Mouse (Mus musculus) left cerebral cortex, adult 11 months (tissue): ENCODE data around the gene Dmrt1.

ENCODE experiments used
- DNase-seq: peaks from one replicate; pipeline ENCODE4 v3.0.0; 2022; ENCODE audit warnings: low spot score

Dmrt1 gene

DNA sequence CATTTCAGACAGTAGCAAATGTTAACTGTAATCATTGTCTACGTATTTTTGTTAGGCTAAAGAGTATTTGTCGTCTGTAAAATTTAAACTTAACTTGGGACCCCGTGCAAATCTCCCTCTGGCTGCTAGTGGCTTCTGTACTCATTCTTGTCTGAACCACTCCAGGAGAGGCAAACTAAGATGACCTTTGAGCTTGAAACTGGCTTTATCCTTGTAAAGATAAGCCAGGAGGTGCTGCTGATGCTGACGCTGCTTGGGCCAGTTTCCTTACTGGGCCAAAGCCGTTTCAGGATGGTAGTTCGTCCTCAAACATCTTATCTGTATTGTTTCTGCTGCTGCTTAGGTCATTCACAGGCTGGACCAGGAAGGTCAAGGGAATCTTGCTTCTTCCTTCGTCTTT is 64.4 kb downstream of the Dmrt1 start:
- DNase-seq: no peak

DNA sequence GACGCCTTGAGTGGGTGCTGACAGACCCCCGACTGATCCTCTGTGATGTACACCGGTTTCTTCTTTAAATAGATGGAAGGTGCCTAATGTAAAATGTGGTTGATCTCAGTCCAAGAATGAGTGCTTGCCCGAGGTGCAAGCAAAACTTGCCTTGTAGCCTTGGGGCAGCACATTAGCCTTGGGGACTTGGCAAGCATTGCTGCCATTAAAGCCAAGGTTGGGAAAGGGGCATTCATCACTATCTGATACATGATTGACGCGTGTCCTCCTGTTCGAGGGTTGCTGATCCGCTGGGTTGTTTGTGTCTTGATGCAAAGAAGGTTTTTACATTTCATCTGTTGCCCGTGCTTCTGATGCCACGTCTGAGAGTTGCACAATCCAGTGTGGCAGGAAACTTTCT is 69.0 kb downstream of the Dmrt1 start:
- no peak for DNase-seq

GRCm38 (mm10) chr19:25574981-25575814 is 69.8 kb downstream of the Dmrt1 start:
- no peak for DNase-seq

- DNase-seq: no peak
Observed at GRCm38 (mm10) chr19:25578358-25578757, 72.9 kb downstream of the Dmrt1 start.

DNA sequence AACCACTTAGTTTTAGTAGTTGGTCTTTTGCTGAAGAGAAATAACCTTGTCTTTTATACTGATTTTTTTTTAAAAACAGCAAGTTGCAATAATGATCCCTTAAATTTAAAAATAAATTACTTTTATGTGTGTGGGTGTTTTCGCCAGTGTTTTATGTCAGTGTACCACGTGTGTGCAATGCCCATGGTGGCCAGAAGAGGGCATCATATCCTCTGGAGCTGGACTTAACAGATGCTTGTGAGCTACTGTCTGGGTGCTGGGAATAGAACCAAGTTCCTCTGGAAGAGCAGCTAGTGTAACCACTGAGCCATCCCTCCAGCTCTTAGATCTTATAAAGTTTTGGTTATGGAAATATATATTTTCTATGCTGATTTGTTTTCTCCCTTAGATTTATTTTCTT is 74.0 kb downstream of the Dmrt1 start:
- no peak for DNase-seq

DNA sequence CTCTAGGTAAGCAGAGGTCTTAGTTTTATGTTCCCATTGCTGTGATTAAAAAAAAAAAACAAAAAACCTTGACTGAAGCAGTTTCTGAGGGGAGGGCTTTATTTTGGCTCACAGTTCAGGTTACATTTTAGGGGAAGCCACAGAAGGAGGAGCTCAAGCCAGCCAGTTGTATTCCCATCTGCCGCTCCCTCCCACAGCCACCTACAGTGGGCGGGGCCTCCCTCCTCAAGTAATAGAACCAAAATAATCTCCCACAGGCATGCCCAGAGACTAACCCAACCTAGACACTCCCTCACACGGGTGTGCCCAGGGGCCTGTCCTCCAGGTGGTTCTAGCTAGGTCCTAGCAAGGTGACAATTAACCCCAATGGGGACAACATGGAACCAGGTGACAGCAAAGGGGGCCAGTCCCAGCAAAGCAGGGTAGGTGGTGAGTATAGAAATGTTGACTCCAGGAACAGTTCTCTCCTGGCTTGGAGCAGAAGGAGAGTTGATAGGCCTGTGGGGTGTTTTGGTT is 92.4 kb downstream of the Dmrt1 start:
- DNase-seq: no peak

GRCm38 (mm10) chr19:25598626-25599025 is 93.2 kb downstream of the Dmrt1 start:
- no peak for DNase-seq

DNA sequence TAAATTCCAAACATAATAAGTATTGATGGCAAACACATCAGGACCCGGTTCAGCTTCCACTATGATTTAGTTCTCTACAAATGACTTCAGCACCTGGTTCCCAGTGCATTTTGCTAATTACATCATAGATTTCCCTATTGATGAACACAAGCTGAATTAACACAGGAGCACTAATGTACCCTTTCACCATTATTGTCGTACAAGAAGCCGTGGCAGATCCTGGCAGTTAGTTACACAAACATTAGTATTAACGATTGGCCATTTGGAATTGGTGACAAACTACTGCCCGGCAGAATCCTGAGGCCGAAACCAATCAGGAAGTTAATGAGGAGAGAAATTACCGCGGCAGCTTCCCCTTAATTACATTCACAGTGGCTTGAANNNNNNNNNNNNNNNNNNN is 96.5 kb downstream of the Dmrt1 start:
- DNase-seq: no peak

DNA sequence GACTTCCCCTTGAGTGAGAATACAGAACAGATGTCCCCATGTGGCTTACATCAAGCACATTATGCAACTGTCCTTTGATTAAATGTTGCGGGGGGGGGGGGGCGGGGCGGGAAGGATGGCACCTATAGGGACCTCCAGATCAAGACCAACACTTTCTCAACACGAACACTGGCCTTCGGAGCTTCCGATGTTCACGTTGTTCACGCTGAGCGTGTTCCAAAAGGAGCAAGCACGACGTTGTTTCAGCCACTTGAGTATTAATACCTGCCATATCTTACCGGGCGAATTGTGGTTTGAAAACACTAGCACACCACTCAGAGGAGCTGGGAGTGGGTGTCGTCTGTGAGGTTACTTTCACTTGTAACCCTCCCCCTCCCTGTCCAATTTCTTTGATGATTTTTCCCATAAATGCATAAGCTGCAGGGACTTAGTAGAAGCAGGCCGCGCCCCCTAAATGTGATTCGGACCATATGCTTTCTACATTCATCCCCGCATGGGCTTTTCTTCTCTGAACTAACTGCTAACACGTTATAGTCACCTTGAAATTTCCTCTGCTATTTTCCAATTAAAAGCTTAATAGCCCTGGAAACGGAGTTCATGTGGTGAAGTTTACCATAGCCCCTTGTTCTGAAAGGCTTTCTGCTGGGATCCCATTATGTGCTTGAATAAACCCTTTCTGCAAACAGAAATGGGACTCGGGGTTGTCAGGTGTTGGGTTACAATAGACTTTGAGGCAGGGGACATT is 102.2 kb downstream of the Dmrt1 start:
- no peak for DNase-seq

- DNase-seq: no peak
Observed at GRCm38 (mm10) chr19:25608206-25608580, 102.8 kb downstream of the Dmrt1 start.

DNA sequence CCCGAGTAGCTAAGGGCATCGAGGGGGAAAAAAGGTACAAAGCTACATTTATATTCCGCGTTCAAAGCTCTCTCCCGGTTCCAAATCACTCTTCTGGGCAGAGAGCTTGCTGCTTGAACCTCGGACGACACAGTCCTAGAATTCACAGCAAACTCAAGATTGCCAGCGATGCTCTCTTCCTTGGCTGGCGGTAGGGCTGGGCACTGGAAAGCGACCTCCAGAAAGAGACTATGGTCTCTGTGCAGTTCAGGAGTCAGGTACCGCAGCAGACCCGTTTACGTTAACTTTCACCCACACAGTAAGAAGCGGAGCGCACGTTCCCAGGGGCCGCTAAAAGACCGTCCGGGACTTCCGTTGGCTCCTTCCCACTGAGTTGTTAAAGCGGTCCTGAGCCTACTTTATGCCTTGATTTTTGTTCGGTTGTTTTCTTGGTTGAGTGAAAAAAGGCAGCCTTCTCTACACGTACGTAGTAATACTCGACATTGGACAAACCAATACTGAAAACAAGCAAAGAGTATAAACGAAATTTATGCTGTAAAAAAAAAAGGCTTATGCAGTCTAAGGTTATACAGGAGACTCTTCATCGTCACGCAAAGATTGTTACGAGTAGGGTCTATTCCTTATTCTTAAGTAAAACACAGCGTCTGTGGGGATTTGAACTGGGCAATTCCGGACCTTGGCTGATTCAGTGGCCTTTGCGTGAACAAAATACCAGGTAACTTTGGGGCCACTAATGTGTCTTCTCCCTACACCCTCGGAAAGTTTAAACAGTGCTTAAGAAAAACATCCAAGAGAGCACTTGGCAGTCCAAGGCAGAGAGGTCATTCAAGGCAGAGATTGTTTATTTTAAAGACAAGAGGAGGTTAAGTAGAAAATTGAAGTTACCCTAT is 103.8 kb downstream of the Dmrt1 start:
- no peak for DNase-seq

DNA sequence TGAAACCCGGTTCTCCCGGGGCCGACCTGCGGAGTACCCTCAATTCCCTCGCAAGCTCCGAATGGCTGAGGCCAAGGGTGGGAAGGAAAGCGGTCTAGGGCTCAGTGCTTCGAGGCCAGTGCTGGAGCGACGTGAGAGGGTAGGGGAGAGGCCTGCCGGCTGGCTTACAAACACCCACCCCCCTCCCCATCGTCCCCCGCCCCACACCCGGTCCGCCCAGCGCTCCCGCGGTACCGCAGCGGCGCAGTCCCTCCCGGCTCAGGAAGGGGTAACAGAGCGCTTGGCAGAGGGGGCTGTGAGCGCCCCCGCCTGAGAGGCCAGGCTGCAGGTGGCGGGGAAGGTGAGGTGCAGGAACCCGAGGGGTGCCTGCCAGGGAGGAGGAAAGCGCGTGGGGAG is 104.6 kb downstream of the Dmrt1 start, which contains the start of gene Dmrt3:
Gene Dmrt3, plus strand, starts transcription at position 287 of the 396 bp plus-strand sequence.
- DNase-seq: no peak

- no peak for DNase-seq
Observed at GRCm38 (mm10) chr19:25610411-25611111, 105.1 kb downstream of the Dmrt1 start.

- no peak for DNase-seq
Observed at GRCm38 (mm10) chr19:25611116-25611515, 105.7 kb downstream of the Dmrt1 start.

GRCm38 (mm10) chr19:25611876-25612805 is 106.7 kb downstream of the Dmrt1 start:
- DNase-seq: no peak

DNA sequence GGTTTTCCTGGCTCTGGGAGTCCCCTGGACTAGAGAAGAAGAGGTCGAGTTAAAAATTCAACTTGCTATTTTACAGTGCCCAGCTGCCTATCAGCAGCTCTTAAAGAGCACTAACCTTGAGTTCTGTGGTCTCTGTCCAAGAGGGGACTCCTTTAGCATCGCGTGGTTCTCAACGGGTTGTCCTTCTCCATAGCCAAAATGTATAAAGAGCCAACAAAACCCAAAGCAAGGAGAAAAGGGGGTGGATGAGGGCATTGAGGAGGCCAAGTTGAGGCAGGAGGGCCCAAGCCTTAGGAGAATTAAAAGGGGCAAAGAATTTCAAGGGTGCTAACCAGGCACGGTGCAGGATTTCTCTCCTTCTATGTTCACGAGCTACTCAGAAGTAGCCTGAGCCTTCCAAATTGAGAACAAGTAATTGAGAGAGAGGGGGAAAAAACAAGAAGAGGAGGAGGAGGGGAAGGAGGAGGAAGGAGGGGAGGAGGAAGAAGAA is 107.4 kb downstream of the Dmrt1 start:
- no peak for DNase-seq

DNA sequence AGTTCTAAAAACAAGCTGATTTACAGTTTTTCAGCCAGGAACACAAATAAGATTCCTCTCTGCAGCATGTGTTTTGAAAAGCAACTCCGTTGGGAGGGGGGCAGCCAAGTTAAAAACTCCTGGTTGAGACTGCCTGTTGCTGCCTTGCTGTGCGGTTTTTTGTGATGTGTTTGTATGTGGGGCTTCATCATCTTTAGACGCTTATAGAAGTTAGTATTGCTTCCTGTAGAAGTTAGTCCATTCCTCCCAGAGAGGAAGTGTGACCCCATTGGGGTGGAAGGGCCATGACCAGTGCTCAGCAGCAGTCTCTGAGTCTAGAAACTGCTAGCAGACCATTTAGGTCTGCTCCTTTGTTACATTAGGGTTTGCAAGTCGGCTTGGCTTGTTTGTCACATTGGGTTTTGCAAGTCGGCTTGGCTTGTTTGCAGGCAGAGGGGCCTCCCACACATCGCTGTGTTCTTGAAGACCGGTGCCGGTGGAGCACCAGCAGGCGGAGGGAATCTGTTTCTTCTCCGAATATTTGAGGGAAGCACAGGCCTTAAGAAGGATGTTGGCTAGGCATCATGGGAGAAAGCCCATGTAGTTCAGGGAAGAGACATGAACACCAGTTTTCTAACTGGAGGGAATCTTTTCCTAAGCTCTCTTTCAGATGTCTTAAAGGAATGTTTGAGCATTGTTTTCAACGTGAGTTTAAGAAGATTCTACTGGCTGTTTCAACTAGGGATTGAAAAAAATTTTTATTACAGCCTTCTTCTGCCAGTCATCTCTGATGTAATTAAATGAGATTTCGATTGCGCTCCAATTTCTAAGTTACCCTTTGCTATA is 108.3 kb downstream of the Dmrt1 start:
- DNase-seq: no peak

DNA sequence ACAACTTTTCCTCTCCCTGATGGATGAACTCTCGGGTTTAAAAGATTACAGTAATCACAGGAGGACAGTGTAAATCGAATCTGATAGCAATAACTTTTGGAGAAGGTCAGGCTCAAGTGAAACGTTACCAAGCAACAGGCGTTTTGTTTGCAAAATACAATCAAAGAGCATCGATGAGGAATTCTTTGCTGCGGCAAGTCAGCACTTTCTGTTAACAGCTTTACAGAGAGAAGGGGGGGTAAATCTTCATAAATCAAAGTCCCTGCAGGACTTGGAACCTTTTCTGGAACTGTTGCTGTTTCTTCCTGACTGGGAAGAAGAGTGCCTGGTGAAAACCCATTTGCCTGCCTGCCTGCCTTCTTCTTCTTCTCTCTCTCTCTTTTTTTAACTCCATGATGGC is 110.5 kb downstream of the Dmrt1 start:
- DNase-seq: no peak
